Mouse (Mus musculus) 3T3-L1 (cell line): Measurements from ENCODE around the gene Npb.
A peak's percentile ranks its signal among the peaks of the same experiment; 100 is the strongest.

Experiments used
- DNase-seq: peaks from one replicate; pipeline ENCODE4 v3.0.0-alpha.2; 2015; ENCODE audit warnings: low read depth, low spot score

Npb gene

GRCm38 (mm10) chr11:120613976-120614375, 5.7 kb downstream of the Npb start:
- no peak for DNase-seq

- DNase-seq: no peak
Observed at GRCm38 (mm10) chr11:120615167-120615566, 6.9 kb downstream of the Npb start.

GRCm38 (mm10) chr11:120615606-120616203, 7.4 kb downstream of the Npb start:
- DNase-seq: no peak

GRCm38 (mm10) chr11:120616617-120617294, 8.5 kb downstream of the Npb start:
- DNase-seq: no peak

GRCm38 (mm10) chr11:120617519-120618112, 9.3 kb downstream of the Npb start, which contains the start of gene Pcyt2:
Pcyt2 (minus strand) TSS chr11:120617936.
- peak; percentile 81 for DNase-seq

GRCm38 (mm10) chr11:120618619-120619535, 10.6 kb downstream of the Npb start:
- DNase-seq: no peak

GRCm38 (mm10) chr11:120620195-120620594, 11.9 kb downstream of the Npb start:
- DNase-seq: no peak

- DNase-seq: no peak
Observed at GRCm38 (mm10) chr11:120622805-120623204, 14.5 kb downstream of the Npb start.

- DNase-seq: peak; percentile 88
Observed at GRCm38 (mm10) chr11:120623961-120624679, 15.8 kb downstream of the Npb start.

- peak; percentile 91 for DNase-seq
Observed at GRCm38 (mm10) chr11:120624680-120625111, 16.4 kb downstream of the Npb start.

- DNase-seq: no peak
Observed at GRCm38 (mm10) chr11:120625152-120625775, 17.0 kb downstream of the Npb start, which contains the start of gene Sirt7. Sirt7 (minus strand) TSS chr11:120625240.

GRCm38 (mm10) chr11:120626785-120627467, 18.6 kb downstream of the Npb start:
- no peak for DNase-seq

- DNase-seq: no peak
Observed at GRCm38 (mm10) chr11:120627468-120628300, 19.4 kb downstream of the Npb start.

GRCm38 (mm10) chr11:120628601-120629340, 20.5 kb downstream of the Npb start:
- no peak for DNase-seq

- DNase-seq: no peak
Observed at GRCm38 (mm10) chr11:120629341-120629730, 21.1 kb downstream of the Npb start.

- peak; percentile 78 for DNase-seq
Observed at GRCm38 (mm10) chr11:120629911-120630310, 21.6 kb downstream of the Npb start.

GRCm38 (mm10) chr11:120630401-120630871, 22.2 kb downstream of the Npb start:
- peak; percentile 77 for DNase-seq
